Mouse (Mus musculus) ovary, adult 18-20 months (tissue): ENCODE data around the gene Phc2.

Experiments
- DNase-seq: peaks from one replicate; pipeline ENCODE4 v3.0.0; 2022; ENCODE audit warnings: low spot score, mixed read lengths

The Phc2 gene

GRCm38 (mm10) chr4:128742379-128742970, 88.0 kb downstream of the Phc2 start:
- no peak for DNase-seq

- no peak for DNase-seq
These were observed 88.6 kb downstream of the Phc2 start for GRCm38 (mm10) chr4:128743031-128743626.

DNA sequence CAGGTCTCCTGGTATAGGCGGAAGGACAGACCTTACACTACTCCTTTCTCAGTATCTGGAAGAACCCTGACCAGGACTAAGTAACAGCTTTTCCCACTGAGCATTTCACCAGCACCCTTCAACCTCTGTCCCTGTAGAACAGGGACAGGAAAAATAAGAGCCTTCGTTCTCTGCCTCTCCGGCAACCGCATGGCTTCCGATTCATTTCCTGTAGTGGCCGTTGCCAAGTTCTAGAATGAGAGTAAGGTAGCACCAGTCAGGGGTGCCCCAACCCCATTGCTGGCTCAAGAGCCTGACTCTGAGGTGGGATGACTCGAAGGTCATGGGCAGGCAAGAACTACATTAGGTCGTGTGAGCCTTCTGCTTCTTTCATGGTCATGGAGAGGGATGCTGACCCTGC, 90.7 kb downstream of the Phc2 start:
- no peak for DNase-seq

GRCm38 (mm10) chr4:128747614-128748270, 93.2 kb downstream of the Phc2 start:
- DNase-seq: no peak

- DNase-seq: no peak
These were observed 93.8 kb downstream of the Phc2 start for GRCm38 (mm10) chr4:128748309-128748708.

DNA sequence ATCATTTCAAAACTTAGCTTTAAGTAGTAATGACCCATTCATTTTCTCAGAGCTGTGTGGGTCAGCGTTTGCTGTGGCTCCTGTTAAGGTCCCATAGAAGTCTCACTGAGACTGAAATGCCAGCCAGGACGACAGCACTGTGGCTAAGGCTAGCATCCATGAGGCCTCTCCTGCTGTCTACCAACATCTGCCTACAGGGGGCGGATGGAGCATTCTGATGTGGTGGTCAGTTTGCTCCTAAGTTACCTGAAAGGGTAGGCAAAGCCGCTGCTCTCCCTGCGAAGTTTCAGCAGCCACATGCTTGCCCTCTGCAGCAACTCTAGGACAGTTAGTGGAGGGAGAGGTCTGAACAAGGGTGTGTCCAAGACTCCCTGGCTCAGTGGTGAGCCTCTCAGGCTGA, 96.5 kb downstream of the Phc2 start:
- DNase-seq: no peak

GRCm38 (mm10) chr4:128752031-128752757, 97.7 kb downstream of the Phc2 start:
- no peak for DNase-seq

GRCm38 (mm10) chr4:128753571-128753970, 99.1 kb downstream of the Phc2 start:
- DNase-seq: no peak

DNA sequence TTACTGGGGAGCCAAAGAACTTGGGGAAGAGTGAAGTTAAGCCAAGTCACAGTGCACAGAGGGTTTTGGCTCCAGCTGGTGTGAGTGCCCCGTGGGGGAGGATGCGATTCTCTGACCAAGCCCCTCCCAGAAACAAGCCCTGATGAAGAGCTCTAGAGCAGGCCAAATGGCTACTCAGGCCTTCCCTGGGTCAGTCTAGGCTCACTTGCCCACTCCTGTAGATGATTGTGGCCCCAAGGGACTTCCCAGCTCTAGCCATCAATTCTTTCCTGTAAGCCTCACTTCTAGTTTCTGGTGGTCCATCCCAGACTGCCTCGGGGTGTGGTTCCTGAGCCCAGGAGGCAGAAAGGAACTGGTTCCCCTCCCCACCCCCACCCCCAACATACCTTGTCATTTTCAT, 100.6 kb downstream of the Phc2 start, which contains the start of gene A3galt2:
A3galt2 (plus strand) TSS at position 301 of the 400 bp plus-strand sequence.
- no peak for DNase-seq

DNA sequence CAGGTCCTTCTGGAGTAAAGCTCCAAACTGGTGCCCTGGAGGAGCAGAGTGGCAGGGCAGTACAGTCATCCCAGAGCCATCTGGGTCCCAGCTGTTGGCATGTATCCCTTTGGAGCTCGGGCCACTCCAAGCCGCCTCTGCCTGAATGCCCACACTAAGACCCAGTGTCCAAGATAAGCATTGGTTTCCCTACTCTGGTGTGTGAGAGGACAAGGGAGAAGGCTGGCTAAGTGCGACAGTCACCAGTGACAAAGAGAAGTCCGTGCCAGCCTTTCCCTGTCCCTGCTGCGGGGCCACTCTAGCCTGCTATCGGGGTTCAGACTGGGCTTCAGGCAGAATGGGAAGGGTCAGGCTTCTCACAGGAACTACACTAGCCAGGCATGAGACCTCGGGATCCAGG, 101.4 kb downstream of the Phc2 start:
- DNase-seq: no peak

DNA sequence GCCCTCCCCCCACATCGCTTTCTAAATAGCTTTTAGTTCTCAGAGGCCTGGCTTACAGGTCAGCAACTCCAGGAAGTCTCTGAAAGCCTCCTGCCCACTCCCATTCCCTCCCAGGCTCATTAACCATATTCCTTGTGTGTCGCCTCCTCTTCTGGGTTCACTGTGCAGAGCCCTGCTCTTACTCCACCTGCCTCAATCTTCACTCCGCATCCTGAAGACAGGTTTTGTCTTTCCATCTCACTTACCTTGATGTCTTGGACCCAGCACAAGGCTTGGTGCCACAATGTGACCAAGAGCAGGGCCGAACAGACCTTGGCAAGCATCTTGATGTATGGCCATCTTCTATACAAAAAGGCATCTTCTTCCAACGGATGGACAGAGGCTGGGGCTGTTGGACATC, 104.7 kb downstream of the Phc2 start:
- DNase-seq: no peak

DNA sequence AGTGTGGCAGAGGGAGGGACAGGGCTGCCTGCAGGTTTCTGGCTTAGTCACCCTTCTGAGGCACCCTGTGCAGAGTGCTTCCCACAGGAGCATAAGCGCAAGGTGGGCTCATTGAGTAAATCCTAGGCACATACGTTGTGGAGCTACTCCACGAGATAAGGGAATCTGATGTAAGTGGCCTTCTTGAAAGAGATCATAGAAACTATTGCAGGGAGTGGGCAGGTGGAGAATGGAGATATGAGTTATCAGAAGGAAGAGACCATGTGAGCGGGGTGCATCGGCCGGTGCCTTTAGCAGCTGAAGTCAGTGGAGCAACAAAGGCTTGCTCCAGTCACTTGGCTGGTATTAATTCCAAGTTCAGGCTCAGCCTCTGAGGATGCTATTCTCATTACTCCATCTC, 105.5 kb downstream of the Phc2 start:
- no peak for DNase-seq

DNA sequence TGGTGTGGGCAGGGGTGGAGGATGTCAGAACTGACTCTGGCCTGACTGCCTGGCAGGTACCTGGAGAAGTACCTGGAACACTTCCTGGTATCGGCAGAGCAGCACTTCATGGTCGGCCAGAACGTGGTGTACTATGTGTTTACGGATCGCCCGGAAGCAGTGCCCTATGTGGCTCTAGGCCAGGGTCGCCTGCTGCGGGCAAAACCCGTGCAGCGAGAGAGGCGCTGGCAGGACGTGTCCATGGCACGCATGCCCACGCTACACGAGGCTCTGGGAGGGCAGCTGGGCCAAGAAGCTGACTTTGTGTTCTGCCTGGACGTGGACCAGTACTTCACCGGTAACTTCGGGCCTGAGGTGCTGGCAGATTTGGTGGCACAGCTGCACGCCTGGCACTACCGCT, 112.4 kb downstream of the Phc2 start:
- no peak for DNase-seq

DNA sequence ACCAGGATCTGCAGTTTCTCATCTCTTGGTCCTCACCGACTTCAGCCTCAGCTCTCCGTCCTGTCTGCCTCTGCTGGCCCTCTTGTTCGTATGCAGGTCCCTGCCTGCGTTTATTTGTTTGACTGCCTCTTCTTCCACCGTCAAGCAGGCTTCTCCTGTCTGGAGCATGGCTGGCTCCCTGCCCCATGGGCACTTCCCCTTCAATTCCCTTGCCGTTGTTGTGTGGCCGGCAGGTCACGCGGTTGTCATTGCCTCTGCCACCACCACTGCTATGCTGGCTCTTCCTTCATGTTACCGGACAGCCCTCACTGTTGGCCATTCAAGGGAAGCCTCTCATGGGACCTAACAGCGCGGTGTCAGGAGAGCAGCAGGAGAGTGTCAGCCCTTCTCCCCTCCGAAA, 113.6 kb downstream of the Phc2 start:
- DNase-seq: no peak

DNA sequence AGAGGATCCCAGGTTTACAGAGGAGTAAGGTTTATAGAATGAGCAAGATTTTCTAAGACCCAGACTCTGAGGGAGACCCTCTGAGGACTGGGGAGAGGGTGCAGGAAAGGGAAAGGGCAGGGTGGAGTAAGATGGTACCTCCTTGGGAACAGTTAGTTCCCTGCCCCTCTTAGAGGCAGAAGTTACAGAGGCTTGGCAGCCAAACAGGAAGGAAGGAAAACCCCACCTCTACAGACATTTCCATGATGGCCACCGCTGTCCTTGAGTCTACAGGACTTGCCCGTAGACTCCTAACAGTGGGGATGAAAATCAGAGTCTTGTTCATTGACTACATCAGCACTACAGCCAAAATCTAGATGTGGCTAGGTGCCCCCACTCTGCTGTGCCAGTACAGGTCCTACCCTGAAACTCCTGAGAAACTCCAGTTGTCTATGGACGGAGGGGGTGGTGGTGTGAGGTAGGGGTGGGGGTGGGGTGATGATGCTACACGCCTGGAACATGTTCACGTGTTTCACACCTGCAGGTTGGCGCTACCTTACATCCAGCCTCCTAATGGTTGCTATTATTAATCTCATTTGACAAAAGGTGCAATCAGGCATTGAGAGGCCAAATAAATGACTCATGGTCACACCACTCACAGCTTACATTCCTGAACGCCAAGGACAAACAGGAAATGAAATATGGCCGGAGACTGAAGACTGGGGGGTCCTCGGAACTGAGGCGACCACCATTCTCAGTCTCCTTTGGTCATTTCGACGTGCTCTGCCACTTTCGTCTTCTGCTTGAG, 115.3 kb downstream of the Phc2 start:
- no peak for DNase-seq

GRCm38 (mm10) chr4:128770698-128771097, 116.2 kb downstream of the Phc2 start:
- DNase-seq: no peak

DNA sequence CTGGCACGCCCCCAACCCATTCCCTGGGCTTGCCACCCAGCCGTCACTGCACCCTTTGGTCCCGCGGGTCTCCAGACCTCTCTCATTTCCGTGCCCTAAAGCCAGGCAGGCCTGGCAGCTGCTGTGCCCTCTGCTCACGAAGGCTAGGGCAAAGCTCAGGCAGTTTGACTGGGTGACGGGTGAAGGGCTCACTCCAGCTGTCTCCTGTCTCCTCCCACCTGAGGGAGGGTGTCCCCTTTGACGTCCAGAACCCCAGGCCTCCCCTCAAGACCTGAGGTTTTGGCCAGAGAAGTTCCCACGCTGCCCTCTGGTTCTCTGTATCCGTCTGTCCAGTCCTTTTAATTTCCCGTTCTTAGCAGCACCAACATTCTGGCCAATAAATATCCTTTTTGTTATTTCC, 119.3 kb downstream of the Phc2 start:
- no peak for DNase-seq

GRCm38 (mm10) chr4:128774467-128774866, 120.0 kb downstream of the Phc2 start:
- no peak for DNase-seq

DNA sequence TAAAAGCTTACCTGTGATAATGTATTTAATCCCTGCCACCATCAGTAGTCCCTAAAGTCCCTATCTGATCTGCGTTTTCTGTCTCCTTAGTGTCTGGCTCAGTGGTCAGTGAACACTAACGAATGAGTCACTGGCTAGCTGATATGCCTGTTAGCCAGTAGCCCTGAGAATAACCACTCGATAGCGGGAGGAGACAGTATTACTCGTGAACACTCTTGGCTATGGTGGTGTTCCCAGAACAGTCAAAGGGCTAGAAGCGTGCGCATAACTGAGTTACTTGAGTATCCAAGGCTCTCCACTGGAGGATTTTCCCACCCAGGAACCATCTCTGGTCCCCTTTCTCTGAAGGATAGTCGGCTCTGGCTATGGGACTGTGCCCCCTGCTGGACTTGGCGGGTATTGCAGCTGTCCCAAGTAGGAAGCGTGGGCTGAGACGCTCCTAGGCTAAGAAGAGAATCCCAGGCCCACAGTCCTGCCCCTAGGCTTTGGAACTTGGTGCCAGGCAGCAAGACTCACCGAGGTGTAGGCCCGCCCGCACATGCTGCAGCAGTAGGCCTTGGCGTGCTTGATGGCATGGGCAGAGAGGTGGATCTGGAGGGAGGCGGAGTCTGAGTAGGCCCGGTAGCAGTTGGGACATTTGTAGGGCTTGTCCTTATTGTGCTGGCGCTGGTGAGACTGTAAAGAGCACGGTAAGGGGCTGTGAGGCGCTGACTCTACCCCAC, 122.2 kb downstream of the Phc2 start:
- DNase-seq: no peak

- no peak for DNase-seq
These were observed 123.1 kb downstream of the Phc2 start for GRCm38 (mm10) chr4:128777593-128777992.

DNA sequence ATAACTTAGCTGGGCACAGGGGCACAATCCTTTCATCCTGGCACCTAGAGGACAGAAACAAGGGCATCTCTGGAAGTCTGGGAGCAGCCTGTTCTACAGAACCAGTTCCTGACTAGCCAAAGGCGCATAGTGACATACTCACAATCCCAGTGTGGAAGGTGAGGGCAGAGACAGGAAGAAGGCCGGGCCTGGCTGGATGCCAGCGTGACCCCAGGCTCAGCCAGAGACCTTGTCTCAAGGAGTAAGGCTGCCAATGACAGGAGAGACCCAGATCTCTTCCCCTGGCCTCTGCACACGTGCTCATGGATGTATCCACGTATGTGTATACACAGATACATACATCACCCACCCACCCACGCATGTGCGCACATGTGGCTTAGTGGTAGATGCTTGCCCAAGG, 127.5 kb downstream of the Phc2 start:
- DNase-seq: no peak

- DNase-seq: no peak
These were observed 128.1 kb downstream of the Phc2 start for GRCm38 (mm10) chr4:128782645-128783044.
